Mouse (Mus musculus): Measurements from ENCODE around the gene Steap2. TPM values are rescaled to one million over a fixed set of nuclear protein-coding genes. Genes with fewer than 3 reads are reported as not detected.

The Steap2 gene
- 3.3 and 4.1 TPM in 2 replicates for polyA plus RNA-seq (2012; rRNA removed)

DNA sequence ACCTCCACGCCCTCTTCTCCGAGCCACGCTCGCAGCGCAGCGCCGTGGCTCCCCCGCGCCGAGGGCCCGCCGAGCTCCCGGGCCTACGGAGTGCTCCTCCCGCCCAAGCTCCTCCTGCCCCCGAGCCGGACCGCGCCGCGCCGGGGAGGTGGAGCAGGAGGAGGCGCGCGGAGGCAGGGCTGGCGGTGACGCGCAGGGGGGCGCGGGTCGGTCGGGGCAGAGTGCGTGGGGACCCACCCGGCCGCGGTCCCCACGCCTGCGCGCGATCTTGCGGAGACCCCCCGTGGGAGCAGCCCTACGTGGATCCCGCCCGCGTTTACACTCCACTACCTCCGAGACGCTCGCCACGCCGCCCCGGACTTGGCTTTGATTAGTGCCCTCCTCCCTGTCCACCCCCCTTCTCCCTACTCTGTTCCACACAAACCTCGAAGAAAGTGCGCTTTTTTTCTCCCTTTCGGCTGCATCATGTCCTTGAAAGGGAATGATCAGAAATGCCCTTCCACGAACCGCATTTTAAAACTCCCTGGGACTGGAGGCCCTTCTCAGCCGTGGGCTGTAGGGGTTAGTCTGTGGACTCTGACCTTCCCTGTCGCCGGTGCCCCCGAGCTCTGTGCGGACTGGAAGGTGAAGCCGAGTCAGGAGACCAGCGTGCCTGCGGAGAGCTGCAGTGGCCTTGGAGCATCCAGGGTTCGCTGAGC is at the start of gene Steap2:
Gene Steap2 (minus strand): TSS at position 623 of the 698 bp plus-strand sequence.

DNA sequence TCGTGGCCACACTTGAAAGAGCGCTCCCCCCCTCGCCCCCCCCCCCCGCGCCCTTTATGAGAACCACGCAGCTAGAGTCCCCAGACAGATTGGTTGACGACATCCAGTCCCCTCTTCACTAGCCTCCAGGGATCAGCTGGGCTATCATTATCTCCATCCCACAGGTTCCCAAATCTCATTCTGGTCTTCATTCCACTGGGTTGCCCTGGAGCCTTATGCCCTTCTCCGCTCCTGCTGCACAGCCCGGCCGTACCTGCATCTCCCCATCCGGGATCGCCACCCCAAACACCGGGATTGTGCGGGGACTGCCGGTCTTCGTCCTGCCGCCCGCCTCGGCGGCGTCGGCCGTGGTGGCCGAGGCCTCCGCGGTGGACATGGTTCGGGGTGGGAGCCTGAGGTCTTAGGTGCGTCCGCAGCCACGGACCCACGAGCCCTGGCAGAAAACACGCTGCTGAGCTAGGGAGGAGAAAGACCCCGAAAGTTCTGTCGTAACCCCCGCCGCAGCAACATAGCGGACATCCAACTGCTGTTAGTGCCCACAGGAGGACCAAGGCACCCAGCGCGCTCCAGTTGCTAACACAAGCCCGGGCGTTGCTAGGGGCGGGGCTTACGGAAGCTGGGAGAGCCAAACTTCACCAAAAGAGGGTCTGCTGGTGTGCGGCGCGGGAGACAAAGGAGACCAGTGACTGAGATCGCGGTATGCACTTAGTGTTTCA is 30.6 kb downstream of the Steap2 start, which contains the start of gene Cfap69:
Gene Cfap69 (minus strand): TSS at position 585 of the 716 bp plus-strand sequence.

Other genes with a start within 250 kb of the Steap2 start
- gene 1700015F17Rik, start 215.4 kb downstream of the Steap2 start, polyA plus RNA-seq (2012; rRNA removed), result 0.11 TPM in 1 of 2 replicates, not detected in the other
- gene Cldn12, start 179.6 kb downstream of the Steap2 start, polyA plus RNA-seq (2012; rRNA removed), result 18.0 and 19.1 TPM in 2 replicates
- 15.3 and 16.5 TPM in 2 replicates for gene Gtpbp10, start 135.0 kb downstream of the Steap2 start, polyA plus RNA-seq (2012; rRNA removed)
- gene Gm8773, start 120.8 kb downstream of the Steap2 start, polyA plus RNA-seq (2012; rRNA removed), result 11.0 and 13.1 TPM in 2 replicates
- 16.4 and 18.6 TPM in 2 replicates for gene Cfap69, start 30.3 kb downstream of the Steap2 start, polyA plus RNA-seq (2012; rRNA removed)
- 1.0 and 1.1 TPM in 2 replicates for gene Steap1, start 54.7 kb upstream of the Steap2 start, polyA plus RNA-seq (2012; rRNA removed)